Mouse (Mus musculus): Measurements from ENCODE around the gene Nxf3.

GRCm38 (mm10) chrX:136092497-136093279 lies 7.6 kb upstream of the Nxf3 start:
- TF ChIP-seq HCFC1 (IDR thresholded peaks at IDR 0.05; ENCODE audit: borderline replicate concordance, insufficient read depth, low read length) = no peak
- no peak for TF ChIP-seq ZNF384 (IDR thresholded peaks at IDR 0.05; ENCODE audit: low read depth, low read length)
- no peak for TF ChIP-seq MAFK (IDR thresholded peaks at IDR 0.05; ENCODE audit: insufficient read depth, low read depth, low read length)
- TF ChIP-seq ZC3H11A (IDR thresholded peaks at IDR 0.05; ENCODE audit: borderline replicate concordance, low read depth, low read length) = no peak
- TF ChIP-seq CHD2 (IDR thresholded peaks at IDR 0.05; ENCODE audit: low read depth, low read length) = no peak
